Comparison of ENCODE assay signal across 8 mouse cellular contexts in genomic region chr7:79780647-79781626, GRCm38 (mm10). TPM values are rescaled to one million over a fixed set of nuclear protein-coding genes. Genes with fewer than 3 reads are reported as not detected.
DNase-seq lines count a peak whose midpoint lies in the region; ATAC-seq lines count a peak whose summit lies in the region.

No protein-coding gene starts in this region.

- 40% methylated on average over 16 of the region's 16 CpGs for WGBS in hindbrain, embryonic 14.5 days

- DNase-seq in R1 (ENCODE audit: low read depth, low spot score): peak; percentile 77
- peak; percentile 73 to 83 for DNase-seq in cerebellum, postnatal 25 days
- DNase-seq in frontal cortex, postnatal 36 days (ENCODE audit: low spot score in 2 of 2): peak; percentile 72 to 80
- peak; percentile 89 for DNase-seq in hindbrain, embryonic 14.5 days (ENCODE audit: low spot score)
- DNase-seq in layer of hippocampus, postnatal 25 days (ENCODE audit: extremely low spot score in 1 of 2, low spot score in 1 of 2): peak; percentile 66 to 80
- peak; percentile 82 for DNase-seq in lung, postnatal 14 days
- DNase-seq in ovary, postnatal 14 days (ENCODE audit: low spot score): peak; percentile 73
- peak; percentile 60 for DNase-seq in thymus, postnatal 25 days

- no peaks in the 10 kb centered on the region for H3K9me3 ChIP-seq in hindbrain, embryonic 14.5 days (ENCODE audit: control insufficient read depth, low read length)

- no peak overlapping the region for H3K9ac ChIP-seq in hindbrain, embryonic 14.5 days

- H3K27me3 ChIP-seq in hindbrain, embryonic 14.5 days (ENCODE audit: control insufficient read depth, insufficient read depth, low read length): no peaks in the 10 kb centered on the region

- peak overlapping the region; percentile 23; the same call in 1 of the 2 replicates for H3K4me2 ChIP-seq in hindbrain, embryonic 14.5 days (replicated peaks)

- H3K4me1 ChIP-seq in hindbrain, embryonic 14.5 days (replicated peaks; ENCODE audit: control insufficient read depth, insufficient read depth, low read length): no peaks in the 10 kb centered on the region

- no peaks in the 10 kb centered on the region for H3K36me3 ChIP-seq in hindbrain, embryonic 14.5 days (replicated peaks; ENCODE audit: control insufficient read depth, insufficient read depth)

- H3K27ac ChIP-seq in hindbrain, embryonic 14.5 days: no peak overlapping the region

- no peak overlapping the region for H3K4me3 ChIP-seq in hindbrain, embryonic 14.5 days (replicated peaks; ENCODE audit: low read length)

- ATAC-seq in hindbrain, embryonic 14.5 days (ENCODE audit: low FRiP score): peak; percentile 27; the same call in 1 of the 2 replicates

RNA-seq across cellular contexts. Expression of gene Mesp1, which starts 12.7 kb away (rescaled TPM):
- 0.16 TPM in 1 of 2 replicates, not detected in the other for polyA plus RNA-seq in hindbrain, embryonic 14.5 days (2014; fragmentation: Nextera tagmentation; extraction: Ambion mirVana)
- under 1 TPM; 0.28 to 0.62 TPM for total RNA-seq in layer of hippocampus, postnatal 25 days (2021)

RNA-seq across cellular contexts. Expression of gene Mesp2, which starts 29.6 kb away (rescaled TPM):
- polyA plus RNA-seq in hindbrain, embryonic 14.5 days (2014; fragmentation: Nextera tagmentation; extraction: Ambion mirVana): 1.3 and 1.4 TPM in 2 replicates
- total RNA-seq in layer of hippocampus, postnatal 25 days (2021): 1 to 10 TPM; 1.3 to 1.7 TPM

RNA-seq across cellular contexts. Expression of gene Wdr93, which starts 38.0 kb away (rescaled TPM):
- polyA plus RNA-seq in hindbrain, embryonic 14.5 days (2014; fragmentation: Nextera tagmentation; extraction: Ambion mirVana): 0.57 and 1.0 TPM in 2 replicates
- under 1 TPM; 0.26 to 0.27 TPM for total RNA-seq in layer of hippocampus, postnatal 25 days (2021)

RNA-seq across cellular contexts. Expression of gene Pex11a, which starts 38.0 kb away (rescaled TPM):
- polyA plus RNA-seq in hindbrain, embryonic 14.5 days (2014; fragmentation: Nextera tagmentation; extraction: Ambion mirVana): 14.3 and 14.4 TPM in 2 replicates
- total RNA-seq in layer of hippocampus, postnatal 25 days (2021): 10 to 100 TPM; 11.5 to 13.5 TPM

RNA-seq across cellular contexts. Expression of gene Plin1, which starts 48.2 kb away (rescaled TPM):
- polyA plus RNA-seq in hindbrain, embryonic 14.5 days (2014; fragmentation: Nextera tagmentation; extraction: Ambion mirVana): 0.19 and 0.26 TPM in 2 replicates
- total RNA-seq in layer of hippocampus, postnatal 25 days (2021): under 1 TPM; 0.28 to 0.49 TPM
